Mouse (Mus musculus) heart, embryonic 16.5 days (tissue): Measurements from ENCODE around the gene Fmnl1. TPM values are rescaled to one million over a fixed set of nuclear protein-coding genes. Genes with fewer than 3 reads are reported as not detected.

ENCODE experiments used
- ATAC-seq: fragments of 200-750 bp; cut with Nextera tagmentation; replicated peaks from 2 replicates; pipeline ENCODE4 v1.8.0; 2017; ENCODE audit warnings: moderate number of reproducible peaks; ENCODE audit not compliant: insufficient read depth, low FRiP score; ENCODE audit errors: extremely low read depth
- H3K27ac ChIP-seq: fragments of 300-500 bp; sonication (generic); 2 replicates; pipeline ENCODE4 v1.5.1; 2014; ENCODE audit warnings: mild to moderate bottlenecking, low read length, control low read depth, moderate library complexity
- H3K27me3 ChIP-seq: fragments of 300-500 bp; sonication (generic); 2 replicates; pipeline ENCODE4 v1.6.1; 2014; ENCODE audit warnings: low read length, mixed read lengths; ENCODE audit not compliant: control insufficient read depth, insufficient read depth
- H3K36me3 ChIP-seq: fragments of 300-500 bp; sonication (generic); 2 replicates; pipeline ENCODE4 v1.6.1; 2014; ENCODE audit not compliant: control insufficient read depth, insufficient read depth
- H3K4me1 ChIP-seq: fragments of 300-500 bp; sonication (generic); 2 replicates; pipeline ENCODE4 v1.6.1; 2014; ENCODE audit warnings: low read length, mixed read lengths; ENCODE audit not compliant: control insufficient read depth, insufficient read depth
- H3K4me2 ChIP-seq: fragments of 300-500 bp; sonication (generic); 2 replicates; pipeline ENCODE4 v1.6.1; 2014; ENCODE audit warnings: low read depth, mild to moderate bottlenecking, control low read depth, low read length
- H3K4me3 ChIP-seq: fragments of 300-500 bp; sonication (generic); 2 replicates; pipeline ENCODE4 v1.5.1; 2014; ENCODE audit warnings: mild to moderate bottlenecking, control low read depth, low read length
- H3K9ac ChIP-seq: fragments of 300-500 bp; sonication (generic); 2 replicates; pipeline ENCODE4 v1.6.1; 2014; ENCODE audit warnings: low read length, control low read depth
- H3K9me3 ChIP-seq: fragments of 300-500 bp; sonication (generic); replicated peaks from 2 replicates; pipeline ENCODE4 v1.6.1; 2016; ENCODE audit warnings: low read length; ENCODE audit not compliant: control insufficient read depth
- WGBS: fragments of 180-500 bp; shearing (Covaris S2); extraction: QIAGEN DNeasy Blood & Tissue Kit; methylation state at CpG from one replicate; pipeline ENCODE4 v1.1.7; 2014; 5-methylcytosine and 5-hydroxymethylcytosine counted together
- polyA plus RNA-seq: library from polyadenylated mRNA; unstranded; fragments of >200 nt; fragmentation: Nextera tagmentation; extraction: Ambion mirVana; gene quantifications from 2 replicates; pipeline ENCODE4 v1.2.1, GENCODE M21; 2015

The Fmnl1 gene
- polyA plus RNA-seq, 1 experiment from 2014 or later = 7.6 TPM

- no peak overlapping the region for H3K4me3 ChIP-seq
- peak overlapping the region; percentile 36 for H3K4me2 ChIP-seq
- no peaks in the 10 kb centered on the region for H3K36me3 ChIP-seq
- H3K4me1 ChIP-seq = peaks cover 30% of the 10 kb centered on the region
- peaks cover 6% of the 10 kb centered on the region; the same call in 1 of the 2 replicates for H3K27me3 ChIP-seq
- H3K9me3 ChIP-seq = no peaks in the 10 kb centered on the region
- ATAC-seq = peak; percentile 53; the same call in 1 of the 2 replicates
- peak overlapping the region; percentile 1; the same call in 1 of the 2 replicates for H3K9ac ChIP-seq
- peak overlapping the region; percentile 71 for H3K27ac ChIP-seq
- 33% methylated on average over 5 of the region's 5 CpGs for whole genome bisulfite sequencing
Observed at GRCm38 (mm10) chr11:103177216-103177615, 6.3 kb downstream of the Fmnl1 start.

- H3K4me1 ChIP-seq = peaks cover 27% of the 10 kb centered on the region
- ATAC-seq = no peak
- no peaks in the 10 kb centered on the region for H3K36me3 ChIP-seq
- H3K27ac ChIP-seq = peak overlapping the region; percentile 71
- H3K4me3 ChIP-seq = no peak overlapping the region
- no peaks in the 10 kb centered on the region for H3K9me3 ChIP-seq
- H3K4me2 ChIP-seq = no peak overlapping the region
- peaks cover 6% of the 10 kb centered on the region; the same call in 1 of the 2 replicates for H3K27me3 ChIP-seq
- WGBS = 79% methylated on average over 15 of the region's 15 CpGs
- no peak overlapping the region for H3K9ac ChIP-seq
Observed at GRCm38 (mm10) chr11:103177815-103178485, 7.0 kb downstream of the Fmnl1 start.

GRCm38 (mm10) chr11:103178748-103179147 lies 7.8 kb downstream of the Fmnl1 start:
- no peaks in the 10 kb centered on the region for H3K27me3 ChIP-seq
- no peak overlapping the region for H3K27ac ChIP-seq
- no peaks in the 10 kb centered on the region for H3K9me3 ChIP-seq
- H3K4me2 ChIP-seq = no peak overlapping the region
- ATAC-seq = no peak
- H3K36me3 ChIP-seq = no peaks in the 10 kb centered on the region
- WGBS = 87% methylated on average over 8 of the region's 8 CpGs
- H3K4me3 ChIP-seq = no peak overlapping the region
- peaks cover 27% of the 10 kb centered on the region for H3K4me1 ChIP-seq
- H3K9ac ChIP-seq = no peak overlapping the region

- H3K36me3 ChIP-seq = no peaks in the 10 kb centered on the region
- ATAC-seq = no peak
- no peak overlapping the region for H3K4me2 ChIP-seq
- no peak overlapping the region for H3K9ac ChIP-seq
- WGBS = 62% methylated on average over 1 of the region's 1 CpGs
- no peak overlapping the region for H3K27ac ChIP-seq
- H3K4me1 ChIP-seq = peaks cover 19% of the 10 kb centered on the region
- H3K27me3 ChIP-seq = no peaks in the 10 kb centered on the region
- H3K4me3 ChIP-seq = no peak overlapping the region
- no peaks in the 10 kb centered on the region for H3K9me3 ChIP-seq
Observed at GRCm38 (mm10) chr11:103180426-103180825, 9.5 kb downstream of the Fmnl1 start.

GRCm38 (mm10) chr11:103181349-103181748 lies 10.4 kb downstream of the Fmnl1 start:
- Histone ChIP-seq H3K4me1 (peaks cover 16% of the 10 kb centered on the region), H3K27me3 (no peaks in the 10 kb centered on the region), H3K9me3 (no peaks in the 10 kb centered on the region), H3K36me3 (no peaks in the 10 kb centered on the region), H3K4me2 (no peak overlapping the region), H3K27ac (no peak overlapping the region), H3K9ac (no peak overlapping the region), H3K4me3 (no peak overlapping the region)
- WGBS = 73% methylated on average over 9 of the region's 9 CpGs
- ATAC-seq = no peak

GRCm38 (mm10) chr11:103181911-103182310 lies 11.0 kb downstream of the Fmnl1 start:
- Histone ChIP-seq H3K36me3 (no peaks in the 10 kb centered on the region), H3K9me3 (no peaks in the 10 kb centered on the region), H3K4me2 (no peak overlapping the region), H3K27me3 (no peaks in the 10 kb centered on the region), H3K4me1 (peaks cover 11% of the 10 kb centered on the region), H3K9ac (no peak overlapping the region), H3K4me3 (no peak overlapping the region), H3K27ac (no peak overlapping the region)
- 78% methylated on average over 3 of the region's 3 CpGs for WGBS
- ATAC-seq = no peak

GRCm38 (mm10) chr11:103184891-103185290 lies 14.0 kb downstream of the Fmnl1 start:
- Histone ChIP-seq H3K9me3 (no peaks in the 10 kb centered on the region), H3K9ac (no peak overlapping the region), H3K4me2 (no peak overlapping the region), H3K36me3 (no peaks in the 10 kb centered on the region), H3K27me3 (no peaks in the 10 kb centered on the region), H3K4me3 (no peak overlapping the region), H3K27ac (no peak overlapping the region), H3K4me1 (no peaks in the 10 kb centered on the region)
- no peak for ATAC-seq
- WGBS = 42% methylated on average over 2 of the region's 2 CpGs

GRCm38 (mm10) chr11:103192230-103192955 lies 21.5 kb downstream of the Fmnl1 start:
- ATAC-seq = no peak
- H3K36me3 ChIP-seq = no peaks in the 10 kb centered on the region
- peaks cover 64% of the 10 kb centered on the region for H3K27me3 ChIP-seq
- H3K4me1 ChIP-seq = peaks cover 5% of the 10 kb centered on the region; the same call in 1 of the 2 replicates
- H3K9me3 ChIP-seq = no peaks in the 10 kb centered on the region
- H3K27ac ChIP-seq = no peak overlapping the region
- peak overlapping the region; percentile 27 for H3K4me3 ChIP-seq
- 31% methylated on average over 28 of the region's 28 CpGs for WGBS
- H3K4me2 ChIP-seq = peak overlapping the region; percentile 48
- H3K9ac ChIP-seq = no peak overlapping the region
